Mouse (Mus musculus) neural tube, embryonic 11.5 days (tissue): ENCODE measurements at regions not wholly inside any gene's neighbourhood (a gene's known extent, or its start where the extent isn't known, plus 50 kb on each side); places are given as distances from the start of the nearest gene placed in this dataset.

Experiments
- ATAC-seq: fragments of 200-750 bp; cut with Nextera tagmentation; 2 replicates; pipeline ENCODE4 v1.8.0; 2017; ENCODE audit warnings: moderate number of reproducible peaks, mild to moderate bottlenecking, moderate TSS enrichment, moderate library complexity; ENCODE audit not compliant: insufficient read depth, low FRiP score, low TSS enrichment
- DNase-seq: peaks from one replicate; pipeline ENCODE4 v3.0.0-alpha.2; 2015; ENCODE audit warnings: low spot score
- H3K27ac ChIP-seq: fragments of 300-500 bp; sonication (generic); 2 replicates; pipeline ENCODE4 v1.5.1; 2014; ENCODE audit warnings: low read depth, mild to moderate bottlenecking, low read length
- H3K27me3 ChIP-seq: fragments of 300-500 bp; sonication (generic); 2 replicates; pipeline ENCODE4 v1.6.1; 2014; ENCODE audit warnings: mild to moderate bottlenecking, low read length, mixed read lengths; ENCODE audit not compliant: control insufficient read depth, insufficient read depth
- H3K36me3 ChIP-seq: fragments of 300-500 bp; sonication (generic); 2 replicates; pipeline ENCODE4 v1.6.1; 2014; ENCODE audit warnings: mild to moderate bottlenecking, low read length, moderate library complexity, mixed read lengths; ENCODE audit not compliant: control insufficient read depth, insufficient read depth
- H3K4me1 ChIP-seq: fragments of 300-500 bp; sonication (generic); 2 replicates; pipeline ENCODE4 v1.6.1; 2014; ENCODE audit warnings: low read length, mixed read lengths; ENCODE audit not compliant: control insufficient read depth, insufficient read depth
- H3K4me2 ChIP-seq: fragments of 300-500 bp; sonication (generic); 2 replicates; pipeline ENCODE4 v1.6.1; 2014; ENCODE audit warnings: low read depth, mild to moderate bottlenecking, moderate library complexity
- H3K4me3 ChIP-seq: fragments of 300-500 bp; sonication (generic); 2 replicates; pipeline ENCODE4 v1.5.1; 2014; ENCODE audit warnings: low read depth, low read length
- H3K9ac ChIP-seq: fragments of 300-500 bp; sonication (generic); 2 replicates; pipeline ENCODE4 v1.6.1; 2014; ENCODE audit warnings: mild to moderate bottlenecking, low read length
- H3K9me3 ChIP-seq: fragments of 300-500 bp; sonication (generic); 2 replicates; pipeline ENCODE4 v1.6.1; 2016; ENCODE audit warnings: low read length; ENCODE audit not compliant: control insufficient read depth
- WGBS: fragments of 180-500 bp; shearing (Covaris S2); extraction: QIAGEN DNeasy Blood & Tissue Kit; methylation state at CpG from one replicate; pipeline ENCODE4 v1.1.7; 2014; 5-methylcytosine and 5-hydroxymethylcytosine counted together

- Histone ChIP-seq H3K9ac (no peak overlapping the region), H3K4me1 (peaks cover 11% of the 10 kb centered on the region), H3K4me2 (no peak overlapping the region), H3K27me3 (peaks cover 39% of the 10 kb centered on the region), H3K9me3 (no peaks in the 10 kb centered on the region), H3K27ac (no peak overlapping the region), H3K36me3 (no peaks in the 10 kb centered on the region), H3K4me3 (no peak overlapping the region)
- whole genome bisulfite sequencing, result 10% methylated on average over 12 of the region's 12 CpGs
- ATAC-seq, result no peak
- no peak for DNase-seq
Observed at GRCm38 (mm10) chr16:29735371-29736008, 156.4 kb downstream of the Opa1 start.

- Histone ChIP-seq H3K36me3 (no peaks in the 10 kb centered on the region), H3K9ac (no peak overlapping the region), H3K27me3 (peaks cover 32% of the 10 kb centered on the region), H3K4me1 (peaks cover 11% of the 10 kb centered on the region), H3K9me3 (no peaks in the 10 kb centered on the region), H3K4me2 (no peak overlapping the region), H3K27ac (no peak overlapping the region), H3K4me3 (no peak overlapping the region)
- ATAC-seq (no peak), DNase-seq (no peak)
- 52% methylated on average over 9 of the region's 9 CpGs for WGBS
Observed at GRCm38 (mm10) chr16:29736211-29736610, 157.1 kb downstream of the Opa1 start.

- no peak for ATAC-seq
- H3K4me3 ChIP-seq, result no peak overlapping the region
- H3K4me2 ChIP-seq, result no peak overlapping the region
- no peak overlapping the region for H3K9ac ChIP-seq
- no peaks in the 10 kb centered on the region for H3K9me3 ChIP-seq
- peaks cover 11% of the 10 kb centered on the region for H3K4me1 ChIP-seq
- DNase-seq, result no peak
- WGBS, result 93% methylated on average over 9 of the region's 9 CpGs
- peaks cover 15% of the 10 kb centered on the region for H3K27me3 ChIP-seq
- H3K36me3 ChIP-seq, result no peaks in the 10 kb centered on the region
- H3K27ac ChIP-seq, result no peak overlapping the region
Observed at GRCm38 (mm10) chr16:29738075-29738474, 158.9 kb downstream of the Opa1 start.

- H3K4me3 ChIP-seq, result no peak overlapping the region
- no peaks in the 10 kb centered on the region for H3K27me3 ChIP-seq
- DNase-seq (no peak), ATAC-seq (no peak)
- H3K9ac ChIP-seq, result no peak overlapping the region
- H3K4me1 ChIP-seq, result no peaks in the 10 kb centered on the region
- no peaks in the 10 kb centered on the region for H3K9me3 ChIP-seq
- 51% methylated on average over 14 of the region's 14 CpGs for WGBS
- no peak overlapping the region for H3K27ac ChIP-seq
- no peak overlapping the region for H3K4me2 ChIP-seq
- H3K36me3 ChIP-seq, result no peaks in the 10 kb centered on the region
Observed at GRCm38 (mm10) chr16:29742497-29743230, 163.5 kb downstream of the Opa1 start.

- H3K9ac ChIP-seq, result no peak overlapping the region
- no peak for ATAC-seq
- H3K4me1 ChIP-seq, result no peaks in the 10 kb centered on the region
- H3K27me3 ChIP-seq, result no peaks in the 10 kb centered on the region
- no peaks in the 10 kb centered on the region for H3K36me3 ChIP-seq
- no peak overlapping the region for H3K27ac ChIP-seq
- no peak overlapping the region for H3K4me2 ChIP-seq
- H3K4me3 ChIP-seq, result no peak overlapping the region
- no peaks in the 10 kb centered on the region for H3K9me3 ChIP-seq
- WGBS, result 95% methylated on average over 5 of the region's 5 CpGs
- no peak for DNase-seq
Observed at GRCm38 (mm10) chr16:29745486-29745885, 166.4 kb downstream of the Opa1 start.

GRCm38 (mm10) chr16:29746245-29746644 is 167.1 kb downstream of the Opa1 start:
- H3K27me3 ChIP-seq, result no peaks in the 10 kb centered on the region
- no peaks in the 10 kb centered on the region for H3K4me1 ChIP-seq
- DNase-seq (no peak), ATAC-seq (no peak)
- H3K4me3 ChIP-seq, result no peak overlapping the region
- H3K4me2 ChIP-seq, result no peak overlapping the region
- H3K9me3 ChIP-seq, result no peaks in the 10 kb centered on the region
- H3K9ac ChIP-seq, result no peak overlapping the region
- no peak overlapping the region for H3K27ac ChIP-seq
- WGBS, result 73% methylated on average over 4 of the region's 4 CpGs
- H3K36me3 ChIP-seq, result no peaks in the 10 kb centered on the region

GRCm38 (mm10) chr16:29749167-29749566 is 170.0 kb downstream of the Opa1 start:
- H3K9ac ChIP-seq, result no peak overlapping the region
- no peaks in the 10 kb centered on the region for H3K36me3 ChIP-seq
- ATAC-seq (no peak), DNase-seq (no peak)
- H3K27me3 ChIP-seq, result no peaks in the 10 kb centered on the region
- H3K4me2 ChIP-seq, result no peak overlapping the region
- WGBS, result 59% methylated on average over 5 of the region's 5 CpGs
- H3K9me3 ChIP-seq, result no peaks in the 10 kb centered on the region
- H3K4me3 ChIP-seq, result no peak overlapping the region
- no peaks in the 10 kb centered on the region for H3K4me1 ChIP-seq
- no peak overlapping the region for H3K27ac ChIP-seq

- Histone ChIP-seq H3K27me3 (no peaks in the 10 kb centered on the region), H3K4me3 (no peak overlapping the region), H3K9ac (no peak overlapping the region), H3K9me3 (no peaks in the 10 kb centered on the region), H3K36me3 (no peaks in the 10 kb centered on the region), H3K4me1 (no peaks in the 10 kb centered on the region), H3K4me2 (no peak overlapping the region), H3K27ac (no peak overlapping the region)
- no peak for ATAC-seq
- WGBS, result 63% methylated on average over 8 of the region's 8 CpGs
- DNase-seq, result no peak
Observed at GRCm38 (mm10) chr16:29754579-29755199, 175.6 kb downstream of the Opa1 start.

- no peaks in the 10 kb centered on the region for H3K36me3 ChIP-seq
- ATAC-seq (no peak), DNase-seq (no peak)
- no peak overlapping the region for H3K4me2 ChIP-seq
- 71% methylated on average over 3 of the region's 3 CpGs for WGBS
- peaks cover 2% of the 10 kb centered on the region; the same call in 1 of the 2 replicates for H3K4me1 ChIP-seq
- no peak overlapping the region for H3K27ac ChIP-seq
- H3K9me3 ChIP-seq, result no peaks in the 10 kb centered on the region
- H3K4me3 ChIP-seq, result no peak overlapping the region
- H3K9ac ChIP-seq, result no peak overlapping the region
- no peaks in the 10 kb centered on the region for H3K27me3 ChIP-seq
Observed at GRCm38 (mm10) chr16:29758246-29758645, 179.1 kb downstream of the Opa1 start.
